Mouse (Mus musculus) heart, postnatal 0 days (tissue): ENCODE results near the gene Stk39. TPM values are rescaled to one million over a fixed set of nuclear protein-coding genes. Genes with fewer than 3 reads are reported as not detected.

ENCODE experiments used
- ATAC-seq: fragments of 200-750 bp; cut with Nextera tagmentation; 2 replicates; pipeline ENCODE4 v1.8.0; 2017; ENCODE audit warnings: low read depth, moderate number of reproducible peaks, moderate library complexity; ENCODE audit not compliant: insufficient read depth
- DNase-seq: peaks from one replicate; pipeline ENCODE4 v3.0.0-alpha.2; 2016; ENCODE audit warnings: low spot score
- H3K27ac ChIP-seq: fragments of 300-500 bp; sonication (generic); 2 replicates; pipeline ENCODE4 v1.5.1; 2014; ENCODE audit warnings: low read depth, mild to moderate bottlenecking
- H3K27me3 ChIP-seq: fragments of 300-500 bp; sonication (generic); 2 replicates; pipeline ENCODE4 v1.6.1; 2014; ENCODE audit warnings: low read length, mixed read lengths; ENCODE audit not compliant: control insufficient read depth, insufficient read depth
- H3K36me3 ChIP-seq: fragments of 300-500 bp; sonication (generic); replicated peaks from 2 replicates; pipeline ENCODE4 v1.6.1; 2014; ENCODE audit warnings: low read length, mixed read lengths; ENCODE audit not compliant: control insufficient read depth, insufficient read depth
- H3K4me1 ChIP-seq: fragments of 300-500 bp; sonication (generic); 2 replicates; pipeline ENCODE4 v1.6.1; 2014; ENCODE audit warnings: antibody characterized with exemption; ENCODE audit not compliant: control insufficient read depth, insufficient read depth
- H3K4me2 ChIP-seq: fragments of 300-500 bp; sonication (generic); 2 replicates; pipeline ENCODE4 v1.6.1; 2014; ENCODE audit warnings: low read depth, mild to moderate bottlenecking, low read length, moderate library complexity
- H3K4me3 ChIP-seq: fragments of 300-500 bp; sonication (generic); 2 replicates; pipeline ENCODE4 v1.5.1; 2014; ENCODE audit warnings: low read depth, low read length
- H3K9ac ChIP-seq: fragments of 300-500 bp; sonication (generic); replicated peaks from 2 replicates; pipeline ENCODE4 v1.6.1; 2014; ENCODE audit warnings: low read depth, low read length, mixed read lengths
- H3K9me3 ChIP-seq: fragments of 300-500 bp; sonication (generic); replicated peaks from 2 replicates; pipeline ENCODE4 v1.6.1; 2016; ENCODE audit warnings: low read length; ENCODE audit not compliant: control insufficient read depth
- CTCF ChIP-seq: IDR thresholded peaks from 2 replicates; pipeline ENCODE4 v1.5.1; 2016; ENCODE audit warnings: antibody characterized with exemption, control low read depth, low read depth
- EP300 ChIP-seq: IDR thresholded peaks from 2 replicates; pipeline ENCODE4 v1.6.1; 2016; ENCODE audit warnings: antibody characterized with exemption, low read depth
- whole genome bisulfite sequencing: fragments of 180-500 bp; shearing (Covaris S2); extraction: QIAGEN DNeasy Blood & Tissue Kit; methylation state at CpG from one replicate; pipeline ENCODE4 v1.1.7; 2014; 5-methylcytosine and 5-hydroxymethylcytosine counted together
- polyA plus RNA-seq: library from polyadenylated mRNA; unstranded; fragments of >200 nt; fragmentation: Nextera tagmentation; extraction: Ambion mirVana; gene quantifications from 2 replicates; pipeline ENCODE4 v1.2.1, GENCODE M21; 2015
- total RNA-seq: library from RNA; depleted of rRNA; stranded (reverse); fragments of >200 nt; gene quantifications from 2 replicates; pipeline ENCODE4 v1.2.3, GENCODE M21; 2014; ENCODE audit warnings: low replicate concordance

Stk39 gene
- total and polyA plus RNA-seq, 2 experiments from 2014 or later = 81.8 to 93.2 TPM

- 57% methylated on average over 18 of the region's 18 CpGs for WGBS
- H3K27me3 ChIP-seq = no peaks in the 10 kb centered on the region
- no peaks in the 10 kb centered on the region for H3K9me3 ChIP-seq
- no peak for DNase-seq
- no peak overlapping the region for H3K4me3 ChIP-seq
- no peak overlapping the region for H3K4me2 ChIP-seq
- peak overlapping the region; percentile 52 for H3K27ac ChIP-seq
- ATAC-seq = no peak
- no peak overlapping the region for H3K9ac ChIP-seq
- 0 out of 2 replicates have a peak, but pooled peaks cover 13% of the 10 kb centered on the region for H3K36me3 ChIP-seq
- peaks cover 37% of the 10 kb centered on the region for H3K4me1 ChIP-seq
- TF ChIP-seq CTCF (no peak), EP300 (no peak)
Measured at GRCm38 (mm10) chr2:68404274-68405162, 67.5 kb downstream of the Stk39 start.

- no peak for ATAC-seq
- peaks cover 51% of the 10 kb centered on the region for H3K36me3 ChIP-seq
Measured at GRCm38 (mm10) chr2:68393611-68394549, 78.2 kb downstream of the Stk39 start.

GRCm38 (mm10) chr2:68387824-68388582, 84.1 kb downstream of the Stk39 start:
- Histone ChIP-seq H3K9me3 (no peaks in the 10 kb centered on the region), H3K9ac (no peak overlapping the region), H3K36me3 (peaks cover 50% of the 10 kb centered on the region), H3K4me2 (no peak overlapping the region), H3K4me1 (peaks cover 8% of the 10 kb centered on the region; the same call in 1 of the 2 replicates), H3K27ac (no peak overlapping the region), H3K27me3 (no peaks in the 10 kb centered on the region), H3K4me3 (no peak overlapping the region)
- ATAC-seq (no peak), DNase-seq (no peak)
- WGBS = 93% methylated on average over 14 of the region's 14 CpGs
- no peak for TF ChIP-seq CTCF
- TF ChIP-seq EP300 = no peak

More at GRCm38 (mm10) chr2:68393611-68394549, 78.2 kb downstream of the Stk39 start:
- no peak overlapping the region for H3K27ac ChIP-seq
- TF ChIP-seq EP300 (no peak), CTCF (no peak)
- no peaks in the 10 kb centered on the region for H3K9me3 ChIP-seq
- H3K4me3 ChIP-seq = no peak overlapping the region
- H3K4me2 ChIP-seq = no peak overlapping the region
- H3K9ac ChIP-seq = no peak overlapping the region
- WGBS = 77% methylated on average over 13 of the region's 13 CpGs
- no peak for DNase-seq
- peaks cover 5% of the 10 kb centered on the region; the same call in 1 of the 2 replicates for H3K4me1 ChIP-seq
- H3K27me3 ChIP-seq = no peaks in the 10 kb centered on the region

GRCm38 (mm10) chr2:68386313-68386863, 85.7 kb downstream of the Stk39 start:
- Histone ChIP-seq H3K36me3 (peaks cover 50% of the 10 kb centered on the region), H3K27ac (no peak overlapping the region), H3K4me3 (no peak overlapping the region), H3K4me1 (0 out of 2 replicates have a peak, but pooled peaks cover 6% of the 10 kb centered on the region), H3K4me2 (no peak overlapping the region), H3K9ac (no peak overlapping the region), H3K27me3 (no peaks in the 10 kb centered on the region), H3K9me3 (no peaks in the 10 kb centered on the region)
- DNase-seq = no peak
- ATAC-seq = no peak
- TF ChIP-seq CTCF (no peak), EP300 (no peak)
- 75% methylated on average over 10 of the region's 10 CpGs for WGBS
